Mouse (Mus musculus) heart, postnatal 0 days (tissue): ENCODE data around the gene Ucma. TPM values are rescaled to one million over a fixed set of nuclear protein-coding genes. Genes with fewer than 3 reads are reported as not detected.

ENCODE experiments used
- ATAC-seq: fragments of 200-750 bp; cut with Nextera tagmentation; 2 replicates; pipeline ENCODE4 v1.8.0; 2017; ENCODE audit warnings: low read depth, moderate number of reproducible peaks, moderate library complexity; ENCODE audit not compliant: insufficient read depth
- DNase-seq: peaks from one replicate; pipeline ENCODE4 v3.0.0-alpha.2; 2016; ENCODE audit warnings: low spot score
- H3K27ac ChIP-seq: fragments of 300-500 bp; sonication (generic); 2 replicates; pipeline ENCODE4 v1.5.1; 2014; ENCODE audit warnings: low read depth, mild to moderate bottlenecking
- H3K27me3 ChIP-seq: fragments of 300-500 bp; sonication (generic); 2 replicates; pipeline ENCODE4 v1.6.1; 2014; ENCODE audit warnings: low read length, mixed read lengths; ENCODE audit not compliant: control insufficient read depth, insufficient read depth
- H3K36me3 ChIP-seq: fragments of 300-500 bp; sonication (generic); replicated peaks from 2 replicates; pipeline ENCODE4 v1.6.1; 2014; ENCODE audit warnings: low read length, mixed read lengths; ENCODE audit not compliant: control insufficient read depth, insufficient read depth
- H3K4me1 ChIP-seq: fragments of 300-500 bp; sonication (generic); 2 replicates; pipeline ENCODE4 v1.6.1; 2014; ENCODE audit warnings: antibody characterized with exemption; ENCODE audit not compliant: control insufficient read depth, insufficient read depth
- H3K4me2 ChIP-seq: fragments of 300-500 bp; sonication (generic); 2 replicates; pipeline ENCODE4 v1.6.1; 2014; ENCODE audit warnings: low read depth, mild to moderate bottlenecking, low read length, moderate library complexity
- H3K4me3 ChIP-seq: fragments of 300-500 bp; sonication (generic); 2 replicates; pipeline ENCODE4 v1.5.1; 2014; ENCODE audit warnings: low read depth, low read length
- H3K9ac ChIP-seq: fragments of 300-500 bp; sonication (generic); replicated peaks from 2 replicates; pipeline ENCODE4 v1.6.1; 2014; ENCODE audit warnings: low read depth, low read length, mixed read lengths
- H3K9me3 ChIP-seq: fragments of 300-500 bp; sonication (generic); replicated peaks from 2 replicates; pipeline ENCODE4 v1.6.1; 2016; ENCODE audit warnings: low read length; ENCODE audit not compliant: control insufficient read depth
- CTCF ChIP-seq: IDR thresholded peaks from 2 replicates; pipeline ENCODE4 v1.5.1; 2016; ENCODE audit warnings: antibody characterized with exemption, control low read depth, low read depth
- EP300 ChIP-seq: IDR thresholded peaks from 2 replicates; pipeline ENCODE4 v1.6.1; 2016; ENCODE audit warnings: antibody characterized with exemption, low read depth
- WGBS: fragments of 180-500 bp; shearing (Covaris S2); extraction: QIAGEN DNeasy Blood & Tissue Kit; methylation state at CpG from one replicate; pipeline ENCODE4 v1.1.7; 2014; 5-methylcytosine and 5-hydroxymethylcytosine counted together
- polyA plus RNA-seq: library from polyadenylated mRNA; unstranded; fragments of >200 nt; fragmentation: Nextera tagmentation; extraction: Ambion mirVana; gene quantifications from 2 replicates; pipeline ENCODE4 v1.2.1, GENCODE M21; 2015
- total RNA-seq: library from RNA; depleted of rRNA; stranded (reverse); fragments of >200 nt; gene quantifications from 2 replicates; pipeline ENCODE4 v1.2.3, GENCODE M21; 2014; ENCODE audit warnings: low replicate concordance; rRNA removed

The Ucma gene
- total and polyA plus RNA-seq, 2 experiments from 2014 or later = not detected

- Histone ChIP-seq H3K4me1 (no peaks in the 10 kb centered on the region), H3K27ac (no peak overlapping the region), H3K4me2 (no peak overlapping the region), H3K9ac (no peak overlapping the region), H3K9me3 (no peaks in the 10 kb centered on the region), H3K36me3 (peaks cover 42% of the 10 kb centered on the region; the same call in 1 of the 2 replicates), H3K4me3 (no peak overlapping the region), H3K27me3 (no peaks in the 10 kb centered on the region)
- peak; percentile 49; the same call in 1 of the 2 replicates for ATAC-seq
- peak; percentile 36 for DNase-seq
- 55% methylated on average over 12 of the region's 15 CpGs for WGBS
- TF ChIP-seq CTCF (no peak), EP300 (no peak)
These were observed 57.9 kb downstream of the Ucma start for GRCm38 (mm10) chr2:5033546-5034420.

DNA sequence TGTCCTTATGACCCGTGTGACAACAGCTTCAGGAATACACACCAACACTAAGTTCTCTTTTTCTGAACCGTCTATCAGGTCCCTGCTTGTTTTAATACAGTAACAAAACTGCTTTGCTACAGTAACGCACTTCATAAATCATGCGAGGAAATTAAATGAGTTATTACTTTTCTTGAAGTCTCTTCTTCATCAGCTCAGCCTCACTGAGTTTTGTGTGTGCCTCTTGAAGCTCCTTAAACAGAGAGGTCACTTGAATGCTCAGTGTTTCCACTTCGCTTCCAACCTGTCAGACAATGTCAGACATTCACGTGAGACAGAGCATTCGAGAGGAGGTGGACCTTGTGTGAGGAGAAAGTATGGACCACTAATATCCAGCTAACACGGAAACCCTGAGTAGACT lies 58.9 kb downstream of the Ucma start:
- H3K4me1 ChIP-seq = no peaks in the 10 kb centered on the region
- no peaks in the 10 kb centered on the region for H3K9me3 ChIP-seq
- no peak overlapping the region for H3K4me3 ChIP-seq
- H3K27ac ChIP-seq = no peak overlapping the region
- ATAC-seq = no peak
- 80% methylated on average over 8 of the region's 8 CpGs for WGBS
- no peak overlapping the region for H3K9ac ChIP-seq
- no peaks in the 10 kb centered on the region for H3K27me3 ChIP-seq
- peaks cover 43% of the 10 kb centered on the region for H3K36me3 ChIP-seq
- TF ChIP-seq CTCF = no peak
- TF ChIP-seq EP300 = no peak
- no peak overlapping the region for H3K4me2 ChIP-seq
- no peak for DNase-seq

- no peaks in the 10 kb centered on the region for H3K27me3 ChIP-seq
- no peak for DNase-seq
- WGBS = 88% methylated on average over 9 of the region's 9 CpGs
- H3K4me3 ChIP-seq = no peak overlapping the region
- H3K36me3 ChIP-seq = peaks cover 41% of the 10 kb centered on the region
- ATAC-seq = no peak
- H3K9ac ChIP-seq = no peak overlapping the region
- TF ChIP-seq EP300 (no peak), CTCF (no peak)
- no peaks in the 10 kb centered on the region for H3K4me1 ChIP-seq
- H3K9me3 ChIP-seq = no peaks in the 10 kb centered on the region
- no peak overlapping the region for H3K4me2 ChIP-seq
- no peak overlapping the region for H3K27ac ChIP-seq
These were observed 59.3 kb downstream of the Ucma start for GRCm38 (mm10) chr2:5035241-5035640.

Other genes with a start within 250 kb of the Ucma start
- gene Sephs1, start 94.6 kb upstream of the Ucma start, total RNA-seq = 30.7 and 43.8 TPM in 2 replicates
- gene Sephs1, start 94.6 kb upstream of the Ucma start, polyA plus RNA-seq = 20.9 TPM in 2 replicates
- 226 and 257 TPM in 2 replicates for gene Phyh, start 57.1 kb upstream of the Ucma start, total RNA-seq
- gene Phyh, start 57.1 kb upstream of the Ucma start, polyA plus RNA-seq = 443 and 451 TPM in 2 replicates
- 3.5 and 3.8 TPM in 2 replicates for gene Mcm10, start 36.7 kb downstream of the Ucma start, total RNA-seq
- 3.1 and 3.2 TPM in 2 replicates for gene Mcm10, start 36.7 kb downstream of the Ucma start, polyA plus RNA-seq
- 22.8 and 38.4 TPM in 2 replicates for gene Optn, start 87.9 kb downstream of the Ucma start, total RNA-seq
- gene Optn, start 87.9 kb downstream of the Ucma start, polyA plus RNA-seq = 20.2 and 23.2 TPM in 2 replicates
- gene Ccdc3, start 161.7 kb downstream of the Ucma start, total RNA-seq = 7.3 and 9.7 TPM in 2 replicates
- 3.5 and 3.7 TPM in 2 replicates for gene Ccdc3, start 161.7 kb downstream of the Ucma start, polyA plus RNA-seq